Mouse (Mus musculus): ENCODE measurements around the gene Gm17606.

Gene Gm17606

DNA sequence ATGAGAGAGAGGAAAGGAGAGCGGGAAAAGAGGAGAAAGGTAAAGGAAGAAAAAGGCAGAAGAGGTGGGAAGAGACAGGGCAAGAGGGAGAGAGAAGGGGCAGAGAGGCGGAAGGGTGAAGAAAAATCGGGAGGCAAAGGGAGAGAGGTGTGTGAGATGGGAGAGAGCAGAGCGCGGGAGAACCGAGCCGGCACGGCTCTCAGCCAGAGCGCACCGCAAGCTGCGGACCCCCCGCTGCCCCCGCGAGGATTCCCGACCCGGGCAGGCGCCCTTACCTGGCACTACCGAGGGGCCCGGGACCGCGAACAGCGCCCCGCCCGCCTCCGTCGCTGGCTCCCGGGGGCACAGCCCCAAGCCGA lies at the start of gene Gm17606:
Gm17606 (plus strand) TSS at position 7 of the 359 bp plus-strand sequence.
- in situ Hi-C loops (cut with MboI, MseI): loop anchor here (5.0 kb wide), 1 partner anchor 69 kb away; no protein-coding TSS in a partner anchor

- in situ Hi-C loops (cut with MboI, MseI): no loop called here
Measured at GRCm38 (mm10) chr14:54591056-54591455, 49.7 kb upstream of the Gm17606 start.

DNA sequence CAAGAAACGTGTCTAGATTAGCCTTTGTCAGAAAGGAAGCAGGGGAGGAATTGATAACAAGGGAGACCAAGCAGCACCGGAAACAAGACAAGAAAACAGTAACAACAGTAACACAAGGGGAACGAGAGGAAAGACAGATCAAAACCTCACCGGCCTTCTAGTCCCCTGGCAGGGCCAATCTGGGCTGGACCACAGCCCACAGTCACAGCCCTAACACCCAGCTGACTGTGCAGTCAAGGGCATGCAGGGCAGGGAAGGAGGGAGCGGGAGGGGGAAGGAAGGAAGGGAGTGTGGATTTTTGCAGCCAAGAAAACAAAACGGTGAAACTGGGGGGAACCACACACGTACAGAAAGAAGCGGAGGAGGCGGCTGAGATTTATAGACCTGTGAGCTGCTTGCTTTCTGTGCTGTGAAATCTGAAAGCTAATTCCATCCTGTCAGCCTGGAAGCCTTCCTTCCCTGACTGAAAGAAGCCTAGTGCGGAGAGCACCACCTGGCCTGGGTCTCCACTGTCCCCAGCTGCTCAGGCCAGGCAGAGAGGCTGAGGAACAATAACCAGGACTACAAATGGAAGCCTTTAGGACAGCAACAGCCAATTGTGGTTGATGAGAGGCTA lies 48.3 kb upstream of the Gm17606 start:
- in situ Hi-C loops (cut with MboI, MseI): no loop called here

- in situ Hi-C loops (cut with MboI, MseI): no loop called here
Measured at GRCm38 (mm10) chr14:54594055-54594454, 46.7 kb upstream of the Gm17606 start.

DNA sequence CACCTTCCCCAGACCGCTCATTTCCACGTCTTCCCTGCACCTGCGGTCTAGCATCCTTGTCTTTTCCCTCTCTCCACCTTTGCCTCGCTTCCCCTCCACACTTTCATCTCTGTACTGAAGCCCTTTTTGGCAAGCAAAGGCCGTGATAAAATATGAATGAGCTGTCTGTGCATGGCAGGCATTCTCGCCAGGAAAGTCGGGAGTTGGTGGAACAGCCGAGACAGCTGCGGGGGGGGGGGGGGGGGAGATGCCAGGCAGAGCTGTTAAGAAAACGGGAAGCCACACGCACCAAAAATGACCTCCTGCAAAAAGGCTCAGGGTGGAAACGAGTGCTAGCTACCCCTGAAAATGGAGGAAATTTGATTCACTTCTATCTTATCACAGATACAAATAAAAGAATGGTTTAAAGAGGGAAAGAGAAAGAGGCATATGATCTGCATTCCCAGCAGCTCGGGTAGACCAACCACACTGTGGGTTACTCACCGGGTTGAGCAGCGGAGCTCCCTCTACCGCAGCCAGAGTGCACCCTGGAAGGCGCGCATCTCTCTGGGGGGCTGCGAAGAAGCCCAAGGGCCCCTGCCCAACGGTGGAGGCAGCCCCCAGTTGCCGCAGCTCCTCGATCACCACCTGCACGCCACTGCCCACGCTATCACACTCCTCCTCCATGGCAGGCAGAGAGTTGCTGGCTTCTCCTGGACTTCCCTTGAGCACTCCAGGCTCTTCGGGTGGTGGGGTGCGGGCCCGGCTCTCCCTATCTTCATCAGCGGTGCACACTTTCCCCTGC lies 45.9 kb upstream of the Gm17606 start:
- in situ Hi-C loops (cut with MboI, MseI): no loop called here

- in situ Hi-C loops (cut with MboI, MseI): no loop called here
Measured at GRCm38 (mm10) chr14:54597084-54597483, 43.7 kb upstream of the Gm17606 start.

DNA sequence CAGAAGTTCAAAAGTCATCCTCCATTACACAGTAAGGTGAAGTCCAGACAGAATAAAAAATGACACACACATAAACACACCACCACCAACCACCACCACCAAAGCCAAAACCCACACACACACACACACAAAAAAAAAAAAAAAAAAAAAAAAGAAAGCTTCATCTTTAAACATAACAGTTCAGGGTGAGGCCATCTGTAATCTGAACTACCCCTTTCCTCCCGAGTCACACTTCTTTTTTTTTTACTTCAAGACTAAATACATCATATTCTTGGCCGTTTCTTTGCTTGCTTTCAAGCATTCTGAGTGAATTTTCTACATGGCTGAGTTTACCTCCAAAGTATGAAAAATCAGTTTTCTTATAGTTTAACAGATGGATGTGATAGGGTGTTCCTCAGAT lies 39.2 kb upstream of the Gm17606 start:
- in situ Hi-C loops (cut with MboI, MseI): no loop called here

- in situ Hi-C loops (cut with MboI, MseI): no loop called here
Measured at GRCm38 (mm10) chr14:54602613-54603012, 38.1 kb upstream of the Gm17606 start.

DNA sequence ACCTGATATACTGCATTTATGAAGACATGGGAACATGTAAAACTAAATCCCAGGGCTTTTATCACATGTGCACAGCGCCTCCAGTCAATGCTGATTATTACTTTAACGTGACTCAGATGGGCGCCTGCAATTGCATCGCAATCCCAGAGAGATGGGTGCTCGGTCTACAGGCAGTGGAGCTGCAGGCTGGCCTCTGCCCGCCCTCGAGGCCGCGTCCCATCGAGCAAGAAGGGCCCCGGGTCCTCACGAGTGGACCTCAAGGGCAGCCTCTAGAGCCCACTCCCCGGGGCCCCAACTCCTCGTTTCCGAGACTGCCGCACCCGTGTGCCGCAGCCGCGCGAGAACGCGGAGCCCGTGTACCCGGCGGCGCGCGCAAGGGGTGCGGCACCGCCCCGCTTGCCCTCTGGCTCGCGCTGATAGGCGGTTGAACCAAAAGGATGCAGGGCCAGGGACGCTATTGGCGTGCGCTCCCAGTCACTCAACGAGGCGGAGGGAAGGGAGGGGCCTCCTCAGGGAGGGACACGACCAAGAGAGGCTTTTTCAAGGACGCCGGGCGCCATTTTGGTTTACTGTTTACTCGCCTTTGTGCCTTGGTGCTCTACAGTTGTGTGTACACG lies 37.6 kb upstream of the Gm17606 start:
- in situ Hi-C loops (cut with MboI, MseI): no loop called here

DNA sequence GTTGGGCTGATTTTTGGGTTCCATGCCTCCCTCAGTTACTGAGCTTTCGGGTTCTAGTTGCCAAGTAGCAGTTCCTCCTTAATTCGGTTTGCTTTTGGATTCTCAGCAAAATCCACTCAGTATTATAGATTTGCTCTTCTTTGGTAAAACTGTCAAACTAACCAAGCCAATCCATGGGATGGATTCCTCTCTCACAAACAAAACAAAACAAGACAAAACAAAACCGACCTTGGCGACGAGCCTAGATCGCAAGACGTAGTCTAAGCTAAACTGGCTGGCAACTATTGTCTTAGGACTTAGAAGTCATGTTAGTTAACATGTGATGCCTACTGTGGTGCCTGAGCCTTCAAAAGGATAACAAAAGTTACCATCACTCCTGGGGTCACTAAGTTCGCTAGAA lies 37.1 kb upstream of the Gm17606 start:
- in situ Hi-C loops (cut with MboI, MseI): no loop called here

DNA sequence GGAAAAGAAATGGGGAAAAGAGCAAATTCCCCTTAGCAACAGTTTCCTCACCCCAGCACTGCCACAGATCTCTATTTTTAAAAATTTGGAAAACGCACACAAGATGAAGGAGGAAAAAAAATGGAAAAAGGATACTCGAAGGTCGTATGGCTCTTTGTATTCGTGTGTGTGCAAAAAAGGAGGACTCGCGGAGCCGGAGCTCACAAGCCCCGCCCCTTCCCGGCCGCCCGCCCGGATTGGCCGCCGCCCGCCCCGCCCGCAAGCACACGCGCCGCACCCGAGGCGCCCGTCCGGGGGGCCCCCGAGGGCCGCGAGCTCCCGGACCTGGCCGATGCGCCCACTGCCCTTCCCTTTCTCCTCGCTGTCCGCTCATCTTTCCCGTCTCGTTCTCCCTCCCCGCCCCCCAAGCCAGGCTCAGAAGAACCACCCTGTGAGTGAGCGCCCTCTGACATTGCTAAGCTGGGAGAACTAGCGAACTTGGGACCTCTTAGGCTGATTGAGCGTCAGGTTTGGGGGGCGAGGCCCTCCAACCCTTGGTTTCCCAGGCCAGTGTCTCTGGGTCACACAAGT lies 34.9 kb upstream of the Gm17606 start, which contains the start of gene 4931414P19Rik:
4931414P19Rik (minus strand) TSS at position 242 of the 570 bp plus-strand sequence.
- in situ Hi-C loops (cut with MboI, MseI): no loop called here

DNA sequence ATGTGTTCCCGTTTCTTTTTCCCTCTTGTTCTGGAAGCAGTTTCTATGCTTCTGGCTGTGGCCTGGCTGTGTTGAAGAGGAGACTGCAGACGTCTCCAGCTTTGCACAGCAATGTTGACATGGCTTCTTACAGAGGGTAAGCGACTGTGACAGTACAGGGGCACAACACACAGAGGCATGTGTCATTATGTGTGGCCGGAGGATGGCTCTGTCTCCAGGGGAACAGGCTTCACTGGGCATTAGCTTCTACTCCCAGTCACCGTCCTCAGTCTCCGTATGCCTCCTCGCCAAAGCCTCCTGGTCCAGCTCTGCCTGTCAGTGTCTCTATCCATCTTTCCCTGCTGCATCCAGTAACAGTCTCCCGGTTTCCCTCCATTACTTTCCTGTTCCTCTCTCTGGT lies 33.5 kb upstream of the Gm17606 start:
- in situ Hi-C loops (cut with MboI, MseI): no loop called here

DNA sequence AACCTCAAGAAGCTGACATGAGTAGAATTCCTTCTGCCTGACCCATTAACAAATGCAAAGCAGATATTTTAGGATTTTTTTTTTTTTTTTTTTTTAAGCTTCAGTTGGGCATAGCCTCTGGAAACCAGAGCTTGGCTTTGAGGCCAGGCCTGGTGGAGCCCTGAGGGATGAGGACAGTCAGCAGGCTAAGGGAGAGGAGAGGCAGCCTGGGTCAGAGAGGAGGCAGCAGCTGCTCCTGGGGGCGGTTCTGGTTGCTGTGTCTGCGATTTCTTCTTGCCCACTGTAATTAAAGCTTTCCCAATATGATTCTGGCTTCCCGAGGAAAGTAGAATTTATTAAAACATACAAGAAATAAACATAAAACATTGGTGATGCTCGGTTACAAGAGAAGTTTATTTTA lies 31.5 kb upstream of the Gm17606 start:
- in situ Hi-C loops (cut with MboI, MseI): no loop called here

- in situ Hi-C loops (cut with MboI, MseI): loop anchor here (5.0 kb wide), 1 partner anchor 38 kb away; no protein-coding TSS in a partner anchor
Measured at GRCm38 (mm10) chr14:54609962-54610361, 30.8 kb upstream of the Gm17606 start.

- in situ Hi-C loops (cut with MboI, MseI): loop anchor here (5.0 kb wide), 1 partner anchor 38 kb away; no protein-coding TSS in a partner anchor
Measured at GRCm38 (mm10) chr14:54610648-54611047, 30.1 kb upstream of the Gm17606 start.

DNA sequence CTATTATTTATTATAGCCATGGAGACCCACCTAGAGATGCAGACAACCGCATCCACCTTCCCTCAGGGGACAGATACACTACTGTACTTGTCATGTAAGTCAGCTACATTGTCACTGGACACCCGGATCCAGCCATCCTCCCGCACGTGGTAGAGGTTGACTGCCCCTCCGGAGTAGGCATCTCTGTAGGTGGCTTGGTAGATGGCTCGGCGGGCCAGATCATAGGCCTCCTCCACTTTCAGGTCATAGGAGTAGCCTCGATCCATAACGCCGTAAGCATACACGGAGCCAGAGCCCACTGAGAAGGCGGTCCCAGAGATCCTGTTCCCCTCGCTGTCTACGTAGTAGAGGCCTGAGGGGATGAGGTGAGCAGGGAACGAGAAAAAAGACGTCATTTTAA lies 26.6 kb upstream of the Gm17606 start:
- in situ Hi-C loops (cut with MboI, MseI): loop anchor here (5.0 kb wide), 1 partner anchor 42 kb away; no protein-coding TSS in a partner anchor

DNA sequence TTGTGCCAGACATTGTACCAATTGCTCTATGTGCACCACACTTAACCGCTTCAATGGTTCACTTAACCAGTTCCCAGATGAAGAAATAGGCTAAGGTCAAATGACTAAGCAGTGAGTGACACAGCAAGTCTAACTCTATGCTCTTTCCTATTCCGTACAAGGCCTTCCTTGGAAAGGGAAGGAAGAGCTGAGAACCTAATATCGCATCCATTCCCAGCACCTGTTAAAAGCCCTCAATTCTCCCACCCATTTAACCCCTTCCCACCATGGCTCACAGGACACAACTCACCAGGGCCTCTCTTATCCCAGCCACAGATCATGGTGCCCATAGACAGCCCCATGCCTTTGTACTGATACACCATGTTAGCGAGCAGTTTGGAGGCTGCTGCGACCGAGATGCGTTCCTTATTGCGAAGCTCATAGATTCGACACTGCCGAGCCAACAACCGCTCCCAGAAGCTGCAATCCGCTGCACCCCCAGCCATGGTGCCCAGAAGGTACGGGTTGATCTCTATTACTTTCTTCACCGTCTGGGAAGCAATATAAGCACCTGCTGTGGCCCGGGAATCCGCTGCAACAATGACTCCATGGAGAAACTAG lies 24.4 kb upstream of the Gm17606 start:
- in situ Hi-C loops (cut with MboI, MseI): no loop called here

- in situ Hi-C loops (cut with MboI, MseI): no loop called here
Measured at GRCm38 (mm10) chr14:54617152-54617896, 23.4 kb upstream of the Gm17606 start.

- in situ Hi-C loops (cut with MboI, MseI): no loop called here
Measured at GRCm38 (mm10) chr14:54617897-54618365, 22.8 kb upstream of the Gm17606 start, which contains the start of gene Psmb5. Psmb5 (minus strand) TSS chr14:54618022.

DNA sequence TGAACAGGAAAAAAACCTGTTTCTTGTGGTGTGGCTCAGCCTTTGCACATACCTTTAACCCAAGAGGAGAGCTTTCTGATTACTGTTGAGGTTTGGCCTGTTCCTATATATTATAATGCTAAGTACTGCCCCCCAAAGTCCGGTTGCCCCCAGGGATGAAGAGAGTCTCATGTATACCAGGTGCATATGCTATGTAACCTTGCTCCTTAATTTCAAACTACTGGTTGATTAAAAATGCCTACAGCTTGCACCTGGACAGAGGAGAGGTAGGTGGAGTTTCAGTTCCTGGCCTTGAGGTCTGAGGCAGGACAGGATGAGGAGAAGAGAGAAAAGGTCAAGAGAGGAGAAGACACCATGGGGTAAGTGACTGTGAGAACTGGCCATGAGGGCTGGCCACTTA lies 19.6 kb upstream of the Gm17606 start, which contains the start of gene Psmb11:
Psmb11 (plus strand) TSS at position 301 of the 400 bp plus-strand sequence.
- in situ Hi-C loops (cut with MboI, MseI): no loop called here

DNA sequence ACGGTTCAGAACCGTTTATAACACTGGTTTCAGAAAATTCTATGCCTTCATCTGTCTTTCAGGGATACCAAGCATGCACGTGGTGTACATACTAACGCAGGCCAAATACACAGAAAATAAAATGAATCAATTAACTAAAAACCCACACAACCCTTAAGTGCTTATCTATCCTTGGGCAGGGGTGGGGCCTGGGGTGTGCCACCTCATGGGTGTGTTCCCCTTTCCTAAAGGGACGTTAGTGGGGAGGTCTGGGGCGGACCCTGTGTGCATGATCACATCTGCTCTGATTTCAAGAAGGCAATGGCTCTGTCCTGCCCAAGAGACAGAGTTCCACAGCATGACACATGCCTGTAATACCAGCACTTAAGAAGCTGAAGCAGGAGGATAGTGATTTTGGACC lies 17.4 kb upstream of the Gm17606 start:
- in situ Hi-C loops (cut with MboI, MseI): no loop called here
